Mouse (Mus musculus): ENCODE results near the gene Zscan25.
A peak's percentile ranks its signal among the peaks of the same experiment; 100 is the strongest.
"Not testable (repeated sequence)": the region's sequence is repeated elsewhere in the genome, so short reads cannot be mapped to it uniquely, and the experiment has no call there.

The Zscan25 gene

GRCm38 (mm10) chr5:145280371-145281143 is at the start of gene Zscan25:
Gene Zscan25, plus strand, starts transcription at chr5:145280500.
- peak; percentile 88 for DNase-seq (ENCODE audit: low spot score)

DNA sequence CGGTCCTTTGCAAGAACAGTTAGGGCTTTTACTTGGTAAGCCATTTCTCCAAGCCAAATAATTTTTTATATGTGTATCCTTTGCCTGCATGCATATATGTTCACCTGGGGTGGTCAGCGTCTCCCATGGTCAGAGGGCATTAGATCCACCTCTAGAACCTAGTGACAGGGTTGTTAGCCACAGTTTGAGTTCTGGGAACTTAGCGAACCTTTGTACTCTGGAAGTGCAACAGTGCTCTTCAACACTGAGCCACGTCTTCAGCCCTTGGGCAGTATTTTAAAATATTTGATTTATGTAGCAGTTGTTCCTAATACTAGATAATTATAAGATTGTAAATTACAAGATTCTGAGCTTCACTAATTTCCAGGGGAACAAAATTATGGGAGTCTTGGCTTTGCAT is 49.7 kb upstream of the Zscan25 start:
- no peak for DNase-seq (ENCODE audit: low spot score)

- peak; percentile 92 for DNase-seq (ENCODE audit: low spot score)
These were observed 48.9 kb upstream of the Zscan25 start, which contains the start of gene Zfp655 for GRCm38 (mm10) chr5:145231367-145231871. Gene Zfp655, plus strand, starts transcription at chr5:145231715.

- DNase-seq (ENCODE audit: low spot score): peak; percentile 34
These were observed 48.3 kb upstream of the Zscan25 start for GRCm38 (mm10) chr5:145231893-145232411.

GRCm38 (mm10) chr5:145234636-145235035 is 45.7 kb upstream of the Zscan25 start:
- DNase-seq (ENCODE audit: low spot score): peak; percentile 30

DNA sequence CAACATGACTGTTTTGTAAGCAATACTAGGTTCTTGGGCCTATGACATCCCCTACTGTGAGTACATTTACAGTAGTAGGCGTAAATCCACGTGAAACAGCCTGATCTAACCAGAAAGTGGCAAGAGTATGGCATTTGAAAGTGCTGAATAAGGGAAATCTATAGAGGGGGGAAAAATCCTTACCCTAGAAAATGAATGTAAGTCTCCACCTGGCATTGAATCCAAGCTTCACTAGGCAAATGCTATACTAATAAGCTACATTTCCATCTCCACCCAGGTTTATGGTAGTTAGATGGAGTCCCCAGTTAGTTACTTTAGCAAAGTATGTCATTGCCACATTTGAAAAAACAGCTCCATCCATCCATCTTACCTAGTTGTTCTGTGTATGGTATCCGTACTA is 30.8 kb upstream of the Zscan25 start:
- no peak for DNase-seq (ENCODE audit: low spot score)

- not testable (repeated sequence) for DNase-seq (ENCODE audit: low spot score)
These were observed 6.7 kb upstream of the Zscan25 start for GRCm38 (mm10) chr5:145273568-145273967.

GRCm38 (mm10) chr5:145279948-145280347 is 352 bp upstream of the Zscan25 start:
- peak; percentile 6 for DNase-seq (ENCODE audit: low spot score)

GRCm38 (mm10) chr5:145288382-145288781 is 8.1 kb downstream of the Zscan25 start:
- DNase-seq (ENCODE audit: low spot score): no peak

GRCm38 (mm10) chr5:145290697-145291096 is 10.4 kb downstream of the Zscan25 start:
- DNase-seq (ENCODE audit: low spot score): no peak

GRCm38 (mm10) chr5:145292398-145292797 is 12.1 kb downstream of the Zscan25 start:
- no peak for DNase-seq (ENCODE audit: low spot score)

- no peak for DNase-seq (ENCODE audit: low spot score)
These were observed 20.2 kb downstream of the Zscan25 start for GRCm38 (mm10) chr5:145300469-145300868.

GRCm38 (mm10) chr5:145301796-145302195 is 21.5 kb downstream of the Zscan25 start:
- not testable (repeated sequence) for DNase-seq (ENCODE audit: low spot score)

DNA sequence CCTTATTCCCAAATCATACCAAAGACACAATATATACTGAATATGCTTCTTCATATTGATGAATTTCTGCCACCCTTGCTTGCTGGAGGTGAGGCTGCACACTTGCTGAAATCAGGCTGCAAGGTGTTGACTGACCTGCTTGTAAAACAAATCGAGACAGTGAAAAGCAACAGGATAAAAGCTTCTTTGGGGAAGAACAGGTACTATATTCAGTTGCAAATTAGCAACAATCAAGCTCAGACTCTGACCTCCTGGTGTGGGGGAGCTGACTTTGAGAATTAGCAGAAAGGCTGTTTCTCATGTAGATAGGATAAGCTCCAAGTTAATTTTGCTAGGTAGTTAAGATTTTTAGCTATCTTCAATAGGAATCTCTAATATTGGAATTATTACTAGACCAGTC is 22.1 kb downstream of the Zscan25 start:
- DNase-seq (ENCODE audit: low spot score): no peak

DNA sequence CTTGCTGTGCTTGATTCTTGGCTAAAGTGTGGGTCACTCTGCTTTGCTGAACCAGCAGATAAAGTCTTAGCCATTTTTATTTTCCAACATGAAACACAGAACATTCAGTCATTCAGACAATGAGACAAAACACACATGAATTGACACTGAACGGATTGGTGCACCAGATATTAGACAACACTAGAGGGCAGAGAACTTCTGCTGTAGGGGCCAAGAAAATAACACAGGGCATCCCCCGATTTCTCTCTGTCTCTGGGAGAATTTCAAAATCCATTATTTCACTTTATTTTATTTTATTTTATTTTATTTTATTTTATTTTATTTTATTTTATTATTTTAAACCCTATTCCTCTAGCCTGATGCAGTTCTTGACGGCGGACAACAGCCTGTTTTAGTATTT is 26.7 kb downstream of the Zscan25 start:
- DNase-seq (ENCODE audit: low spot score): not testable (repeated sequence)

GRCm38 (mm10) chr5:145307811-145308210 is 27.5 kb downstream of the Zscan25 start:
- not testable (repeated sequence) for DNase-seq (ENCODE audit: low spot score)

DNA sequence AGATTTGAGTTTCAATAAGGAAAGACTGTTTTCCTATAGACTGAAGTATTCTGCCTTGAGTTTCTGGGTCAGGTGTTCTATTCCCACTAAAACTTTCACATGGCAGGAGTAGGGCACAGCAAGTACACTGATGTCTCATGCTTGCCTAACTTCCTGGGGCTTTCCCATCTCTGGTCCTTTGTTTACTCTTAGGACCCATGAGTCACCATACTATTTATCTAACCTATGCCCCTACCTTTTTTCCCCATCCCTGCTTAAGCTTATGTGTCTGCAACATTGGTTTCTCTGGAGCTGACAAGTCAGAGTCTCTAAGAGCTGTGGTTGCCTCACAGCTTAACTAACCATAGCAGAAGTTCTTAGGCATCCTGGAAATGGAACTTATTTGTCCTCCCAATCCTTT is 33.5 kb downstream of the Zscan25 start:
- DNase-seq (ENCODE audit: low spot score): no peak

GRCm38 (mm10) chr5:145317141-145317540 is 36.8 kb downstream of the Zscan25 start:
- no peak for DNase-seq (ENCODE audit: low spot score)

GRCm38 (mm10) chr5:145338756-145339155 is 58.5 kb downstream of the Zscan25 start:
- DNase-seq (ENCODE audit: low spot score): not testable (repeated sequence)
